Mouse (Mus musculus) frontal cortex, adult (tissue): ENCODE measurements around the gene Tpt1.
"Not testable (repeated sequence)": the region's sequence is repeated elsewhere in the genome, so short reads cannot be mapped to it uniquely, and the experiment has no call there.

Experiments
- ATAC-seq: cut with Nextera tagmentation; 2 replicates; pipeline ENCODE4 v1.9.2; 2017; ENCODE audit warnings: mild to moderate bottlenecking, moderate library complexity, mixed read lengths; ENCODE audit not compliant: low TSS enrichment

The Tpt1 gene

GRCm38 (mm10) chr14:75841758-75842157 lies 3.1 kb upstream of the Tpt1 start:
- not testable (repeated sequence) for ATAC-seq

- no peak for ATAC-seq
These were observed 690 bp upstream of the Tpt1 start for GRCm38 (mm10) chr14:75844111-75844695.

- peak; percentile 53 for ATAC-seq
These were observed 814 bp downstream of the Tpt1 start for GRCm38 (mm10) chr14:75845698-75846115.

GRCm38 (mm10) chr14:75847669-75848068 lies 2.8 kb downstream of the Tpt1 start:
- no peak for ATAC-seq

GRCm38 (mm10) chr14:75848482-75848881 lies 3.6 kb downstream of the Tpt1 start:
- no peak for ATAC-seq

GRCm38 (mm10) chr14:75849236-75849635 lies 4.3 kb downstream of the Tpt1 start:
- ATAC-seq = no peak

GRCm38 (mm10) chr14:75849842-75850568 lies 5.1 kb downstream of the Tpt1 start:
- ATAC-seq = peak; percentile 68

- no peak for ATAC-seq
These were observed 5.9 kb downstream of the Tpt1 start for GRCm38 (mm10) chr14:75850819-75851218.

- ATAC-seq = no peak
These were observed 7.1 kb downstream of the Tpt1 start for GRCm38 (mm10) chr14:75852016-75852415.

- ATAC-seq = peak; percentile 62
These were observed 10.5 kb downstream of the Tpt1 start for GRCm38 (mm10) chr14:75855263-75855992.

GRCm38 (mm10) chr14:75858181-75858580 lies 13.3 kb downstream of the Tpt1 start:
- ATAC-seq = no peak

GRCm38 (mm10) chr14:75859619-75860018 lies 14.7 kb downstream of the Tpt1 start:
- no peak for ATAC-seq

GRCm38 (mm10) chr14:75862701-75863100 lies 17.8 kb downstream of the Tpt1 start:
- no peak for ATAC-seq

- ATAC-seq = no peak; the same call in 1 of the 2 replicates
These were observed 18.9 kb downstream of the Tpt1 start for GRCm38 (mm10) chr14:75863549-75864409.

GRCm38 (mm10) chr14:75866706-75867333 lies 21.9 kb downstream of the Tpt1 start:
- no peak for ATAC-seq

GRCm38 (mm10) chr14:75868028-75868427 lies 23.1 kb downstream of the Tpt1 start:
- not testable (repeated sequence) for ATAC-seq

GRCm38 (mm10) chr14:75869769-75870363 lies 25.0 kb downstream of the Tpt1 start:
- no peak for ATAC-seq

GRCm38 (mm10) chr14:75870631-75871030 lies 25.7 kb downstream of the Tpt1 start:
- ATAC-seq = peak; percentile 94

GRCm38 (mm10) chr14:75871111-75871510 lies 26.2 kb downstream of the Tpt1 start:
- no peak for ATAC-seq

GRCm38 (mm10) chr14:75871750-75872149 lies 26.9 kb downstream of the Tpt1 start:
- ATAC-seq = no peak

- no peak for ATAC-seq
These were observed 28.7 kb downstream of the Tpt1 start for GRCm38 (mm10) chr14:75873612-75874011.
